Mouse (Mus musculus) bone marrow, adult 2 months (tissue): Measurements from ENCODE around the gene Ntrk3.

Source experiments
- CTCF ChIP-seq: fragments of 200-500 bp; IDR thresholded peaks from 2 replicates; pipeline ENCODE4 v1.5.1; 2011; ENCODE audit warnings: low read length, control low read depth; ENCODE audit not compliant: control insufficient read depth, insufficient read depth
- POLR2A ChIP-seq: fragments of 200-500 bp; IDR thresholded peaks from 2 replicates; pipeline ENCODE4 v1.6.1; 2011; ENCODE audit warnings: low read depth, mild to moderate bottlenecking, control low read depth, low read length, borderline replicate concordance; ENCODE audit not compliant: control insufficient read depth

DNA sequence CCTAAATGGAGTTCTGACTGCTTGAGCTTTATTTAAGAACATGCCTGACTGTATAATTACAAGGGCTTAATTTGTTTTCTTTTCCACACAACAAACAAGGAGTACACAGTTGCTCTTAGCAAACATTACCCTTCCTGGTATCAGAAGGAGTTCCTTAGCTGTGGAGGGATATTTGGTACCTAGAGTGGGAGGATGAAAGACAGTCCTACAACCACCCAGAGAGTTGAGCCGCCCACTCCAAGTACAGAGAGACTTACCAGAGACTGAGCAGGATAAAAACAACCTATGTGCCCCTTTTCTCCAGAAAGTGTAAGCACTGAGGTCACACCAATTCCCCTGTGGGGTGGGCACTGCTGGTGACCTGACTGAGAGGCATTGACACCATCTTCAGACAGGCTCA is 237.8 kb downstream of the Ntrk3 start:
- TF ChIP-seq CTCF: no peak
- no peak for TF ChIP-seq POLR2A
